Mouse (Mus musculus) stomach, embryonic 15.5 days (tissue): ENCODE results near the gene Sik2. TPM values are rescaled to one million over a fixed set of nuclear protein-coding genes. Genes with fewer than 3 reads are reported as not detected.

Source experiments
- ATAC-seq: fragments of 200-750 bp; cut with Nextera tagmentation; 2 replicates; pipeline ENCODE4 v1.8.0; 2017; ENCODE audit warnings: low read depth, moderate number of reproducible peaks, moderate TSS enrichment; ENCODE audit not compliant: insufficient read depth, low FRiP score
- H3K27ac ChIP-seq: fragments of 300-500 bp; sonication (generic); 2 replicates; pipeline ENCODE4 v1.5.1; 2015; ENCODE audit warnings: mild to moderate bottlenecking, inconsistent platforms
- H3K27me3 ChIP-seq: fragments of 300-500 bp; sonication (generic); replicated peaks from 2 replicates; pipeline ENCODE4 v1.6.1; 2015; ENCODE audit warnings: inconsistent platforms
- H3K36me3 ChIP-seq: fragments of 300-500 bp; sonication (generic); 2 replicates; pipeline ENCODE4 v1.6.1; 2015; ENCODE audit warnings: inconsistent platforms
- H3K4me1 ChIP-seq: fragments of 300-500 bp; sonication (generic); 2 replicates; pipeline ENCODE4 v1.6.1; 2015; ENCODE audit warnings: inconsistent platforms
- H3K4me2 ChIP-seq: fragments of 300-500 bp; sonication (generic); 2 replicates; pipeline ENCODE4 v1.6.1; 2015; ENCODE audit warnings: mild to moderate bottlenecking, inconsistent platforms
- H3K4me3 ChIP-seq: fragments of 300-500 bp; sonication (generic); replicated peaks from 2 replicates; pipeline ENCODE4 v1.5.1; 2015; ENCODE audit warnings: inconsistent platforms
- H3K9ac ChIP-seq: fragments of 300-500 bp; sonication (generic); 2 replicates; pipeline ENCODE4 v1.6.1; 2015; ENCODE audit warnings: inconsistent platforms
- H3K9me3 ChIP-seq: fragments of 300-500 bp; sonication (generic); 2 replicates; pipeline ENCODE4 v1.6.1; 2016; ENCODE audit warnings: inconsistent platforms
- WGBS: fragments of 180-500 bp; shearing (Covaris S2); methylation state at CpG from one replicate; pipeline ENCODE4 v1.1.7; 2015; 5-methylcytosine and 5-hydroxymethylcytosine counted together
- polyA plus RNA-seq: library from polyadenylated mRNA; unstranded; fragments of >200 nt; fragmentation: Nextera tagmentation; extraction: Ambion mirVana; gene quantifications from 2 replicates; pipeline ENCODE4 v1.2.1, GENCODE M21; 2015

The Sik2 gene
- polyA plus RNA-seq, 1 experiment from 2014 or later = 18.9 TPM

GRCm38 (mm10) chr9:50857082-50857641 lies 151.7 kb downstream of the Sik2 start:
- Histone ChIP-seq H3K9ac (peak overlapping the region; percentile 85), H3K4me2 (peak overlapping the region; percentile 76), H3K27ac (peak overlapping the region; percentile 93), H3K27me3 (no peaks in the 10 kb centered on the region), H3K4me1 (peaks cover 16% of the 10 kb centered on the region; the same call in 1 of the 2 replicates), H3K9me3 (no peaks in the 10 kb centered on the region), H3K36me3 (peaks cover 19% of the 10 kb centered on the region), H3K4me3 (peak overlapping the region; percentile 84)
- no peak; the same call in 1 of the 2 replicates for ATAC-seq
- WGBS = under 1% methylated on average over 45 of the region's 46 CpGs

- H3K4me2 ChIP-seq = peak overlapping the region; percentile 76
- no peaks in the 10 kb centered on the region for H3K9me3 ChIP-seq
- peaks cover 13% of the 10 kb centered on the region for H3K36me3 ChIP-seq
- peak overlapping the region; percentile 85 for H3K9ac ChIP-seq
- H3K4me3 ChIP-seq = peak overlapping the region; percentile 84
- under 1% methylated on average over 45 of the region's 45 CpGs for WGBS
- H3K27me3 ChIP-seq = no peaks in the 10 kb centered on the region
- peak overlapping the region; percentile 93 for H3K27ac ChIP-seq
- peak; percentile 85 for ATAC-seq
- peaks cover 16% of the 10 kb centered on the region; the same call in 1 of the 2 replicates for H3K4me1 ChIP-seq
Observed at GRCm38 (mm10) chr9:50856341-50857081, 152.4 kb downstream of the Sik2 start.

- Histone ChIP-seq H3K9ac (no peak overlapping the region), H3K4me1 (peaks cover 20% of the 10 kb centered on the region), H3K4me3 (peak overlapping the region; percentile 84), H3K27me3 (no peaks in the 10 kb centered on the region), H3K36me3 (peaks cover 7% of the 10 kb centered on the region; the same call in 1 of the 2 replicates), H3K4me2 (peak overlapping the region; percentile 76), H3K27ac (peak overlapping the region; percentile 93), H3K9me3 (no peaks in the 10 kb centered on the region)
- 66% methylated on average over 5 of the region's 5 CpGs for WGBS
- no peak for ATAC-seq
Observed at GRCm38 (mm10) chr9:50855780-50856179, 153.1 kb downstream of the Sik2 start.

GRCm38 (mm10) chr9:50855133-50855766 lies 153.6 kb downstream of the Sik2 start:
- Histone ChIP-seq H3K27ac (no peak overlapping the region), H3K9me3 (no peaks in the 10 kb centered on the region), H3K9ac (no peak overlapping the region), H3K36me3 (peaks cover 7% of the 10 kb centered on the region; the same call in 1 of the 2 replicates), H3K4me2 (no peak overlapping the region), H3K27me3 (no peaks in the 10 kb centered on the region), H3K4me3 (no peak overlapping the region), H3K4me1 (peaks cover 25% of the 10 kb centered on the region)
- no peak for ATAC-seq
- 80% methylated on average over 5 of the region's 5 CpGs for WGBS

- peak; percentile 61; the same call in 1 of the 2 replicates for ATAC-seq
- Histone ChIP-seq H3K4me2 (no peak overlapping the region), H3K27ac (0 out of 2 replicates have a peak overlapping the region, but pooled peaks have one; percentile 2), H3K27me3 (no peaks in the 10 kb centered on the region), H3K4me3 (no peak overlapping the region), H3K9me3 (no peaks in the 10 kb centered on the region), H3K4me1 (peaks cover 34% of the 10 kb centered on the region), H3K36me3 (peaks cover 2% of the 10 kb centered on the region; the same call in 1 of the 2 replicates), H3K9ac (no peak overlapping the region)
- WGBS = 69% methylated on average over 8 of the region's 8 CpGs
Observed at GRCm38 (mm10) chr9:50854376-50854775, 154.5 kb downstream of the Sik2 start.

- Histone ChIP-seq H3K27ac (peak overlapping the region; percentile 75), H3K4me3 (no peak overlapping the region), H3K4me2 (peak overlapping the region; percentile 29; the same call in 1 of the 2 replicates), H3K27me3 (no peaks in the 10 kb centered on the region), H3K36me3 (no peaks in the 10 kb centered on the region), H3K9me3 (no peaks in the 10 kb centered on the region), H3K9ac (no peak overlapping the region), H3K4me1 (peaks cover 34% of the 10 kb centered on the region)
- ATAC-seq = no peak
- WGBS = 57% methylated on average over 17 of the region's 17 CpGs
Observed at GRCm38 (mm10) chr9:50852634-50853349, 156.1 kb downstream of the Sik2 start.

- Histone ChIP-seq H3K9ac (no peak overlapping the region), H3K27ac (peak overlapping the region; percentile 85), H3K4me3 (peak overlapping the region; percentile 16; the same call in 1 of the 2 replicates), H3K4me1 (peaks cover 40% of the 10 kb centered on the region), H3K9me3 (no peaks in the 10 kb centered on the region), H3K27me3 (no peaks in the 10 kb centered on the region), H3K4me2 (peak overlapping the region; percentile 45), H3K36me3 (no peaks in the 10 kb centered on the region)
- ATAC-seq = no peak
- 41% methylated on average over 8 of the region's 8 CpGs for WGBS
Observed at GRCm38 (mm10) chr9:50850713-50851112, 158.2 kb downstream of the Sik2 start.

GRCm38 (mm10) chr9:50850271-50850670 lies 158.6 kb downstream of the Sik2 start:
- Histone ChIP-seq H3K9ac (no peak overlapping the region), H3K4me3 (peak overlapping the region; percentile 16; the same call in 1 of the 2 replicates), H3K27ac (peak overlapping the region; percentile 85), H3K4me1 (peaks cover 40% of the 10 kb centered on the region), H3K27me3 (no peaks in the 10 kb centered on the region), H3K36me3 (no peaks in the 10 kb centered on the region), H3K4me2 (peak overlapping the region; percentile 45), H3K9me3 (no peaks in the 10 kb centered on the region)
- 21% methylated on average over 11 of the region's 11 CpGs for WGBS
- no peak for ATAC-seq

GRCm38 (mm10) chr9:50849755-50850154 lies 159.1 kb downstream of the Sik2 start:
- Histone ChIP-seq H3K4me3 (no peak overlapping the region), H3K36me3 (no peaks in the 10 kb centered on the region), H3K4me1 (peaks cover 40% of the 10 kb centered on the region), H3K27me3 (no peaks in the 10 kb centered on the region), H3K4me2 (peak overlapping the region; percentile 45; the same call in 1 of the 2 replicates), H3K27ac (peak overlapping the region; percentile 85), H3K9ac (no peak overlapping the region), H3K9me3 (no peaks in the 10 kb centered on the region)
- WGBS = 52% methylated on average over 9 of the region's 9 CpGs
- peak; percentile 64 for ATAC-seq

- H3K27me3 ChIP-seq = no peaks in the 10 kb centered on the region
- peaks cover 35% of the 10 kb centered on the region for H3K4me1 ChIP-seq
- peak; percentile 59 for ATAC-seq
- H3K27ac ChIP-seq = peak overlapping the region; percentile 85
- 21% methylated on average over 8 of the region's 8 CpGs for WGBS
- no peaks in the 10 kb centered on the region for H3K36me3 ChIP-seq
- H3K4me2 ChIP-seq = peak overlapping the region; percentile 45; the same call in 1 of the 2 replicates
- no peak overlapping the region for H3K4me3 ChIP-seq
- no peak overlapping the region for H3K9ac ChIP-seq
- no peaks in the 10 kb centered on the region for H3K9me3 ChIP-seq
Observed at GRCm38 (mm10) chr9:50849249-50849648, 159.6 kb downstream of the Sik2 start.

GRCm38 (mm10) chr9:50848821-50849220 lies 160.1 kb downstream of the Sik2 start:
- WGBS = 61% methylated on average over 5 of the region's 5 CpGs
- peaks cover 34% of the 10 kb centered on the region for H3K4me1 ChIP-seq
- H3K4me2 ChIP-seq = no peak overlapping the region
- 0 out of 2 replicates have a peak, but pooled peaks cover 3% of the 10 kb centered on the region for H3K36me3 ChIP-seq
- peak overlapping the region; percentile 32; the same call in 1 of the 2 replicates for H3K27ac ChIP-seq
- no peak for ATAC-seq
- H3K9me3 ChIP-seq = no peaks in the 10 kb centered on the region
- H3K9ac ChIP-seq = no peak overlapping the region
- H3K27me3 ChIP-seq = no peaks in the 10 kb centered on the region
- H3K4me3 ChIP-seq = no peak overlapping the region
